Comparison of ENCODE assay signal across 8 mouse cellular contexts in the genomic region with DNA sequence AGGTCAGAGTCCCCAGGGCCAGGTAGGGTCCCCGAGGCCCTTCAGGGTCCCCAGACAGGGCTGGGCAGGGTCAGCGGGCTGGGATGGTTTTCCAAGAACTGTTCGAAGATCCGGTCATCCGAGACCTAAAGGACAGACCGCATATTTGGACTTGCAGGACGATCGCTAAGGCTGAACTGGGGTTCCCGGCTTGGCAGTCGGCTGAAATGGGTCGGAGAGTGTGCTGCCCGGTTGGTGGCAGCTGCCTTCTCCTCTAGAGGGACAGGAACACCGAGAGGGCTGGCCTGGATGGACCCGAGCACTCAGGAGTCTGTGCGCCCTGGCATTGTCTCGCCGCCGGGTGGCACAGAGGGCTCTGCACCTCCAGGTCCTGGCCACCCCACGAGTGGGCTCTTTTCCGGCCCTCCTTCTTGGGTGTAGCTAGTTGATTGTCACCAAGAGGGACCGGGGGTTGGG. TPM values are rescaled to one million over a fixed set of nuclear protein-coding genes. Genes with fewer than 3 reads are reported as not detected.
DNase-seq lines count a peak whose midpoint lies in the region; ATAC-seq and TF ChIP-seq lines count a peak whose summit lies in the region.

No protein-coding gene starts in this region.

- H3K27ac ChIP-seq in embryonic facial prominence, embryonic 11.5 days (replicated peaks; ENCODE audit: low read depth, low read length): peak overlapping the region; percentile 66; the same call in 1 of the 2 replicates
- peak overlapping the region; percentile 77 for H3K27ac ChIP-seq in kidney, adult 2 months (ENCODE audit: insufficient read depth, low read depth, low read length)
- H3K27ac ChIP-seq in midbrain, embryonic 16.5 days (ENCODE audit: low read length): peak overlapping the region; percentile 86

- WGBS in embryonic facial prominence, embryonic 11.5 days: under 1% methylated on average over 21 of the region's 21 CpGs
- WGBS in kidney, adult 2 months: under 1% methylated on average over 21 of the region's 21 CpGs
- 2% methylated on average over 21 of the region's 21 CpGs for WGBS in midbrain, embryonic 16.5 days

- H3K27me3 ChIP-seq in embryonic facial prominence, embryonic 11.5 days (ENCODE audit: control insufficient read depth, insufficient read depth, low read length): no peaks in the 10 kb centered on the region
- H3K27me3 ChIP-seq in kidney, adult 2 months (replicated peaks; ENCODE audit: control insufficient read depth, insufficient read depth, low read length): no peaks in the 10 kb centered on the region
- H3K27me3 ChIP-seq in midbrain, embryonic 16.5 days (ENCODE audit: control insufficient read depth, insufficient read depth, low read depth, low read length): no peaks in the 10 kb centered on the region

- peak; percentile 39 to 64 for DNase-seq in left cerebral cortex, adult 18-20 months (ENCODE audit: low spot score in 2 of 2)
- DNase-seq in left cerebral cortex, adult 11 months (ENCODE audit: low spot score): no peak
- peak; percentile 47 for DNase-seq in embryonic facial prominence, embryonic 11.5 days (ENCODE audit: low spot score)
- peak; percentile 64 for DNase-seq in heart, adult 8-10 months (ENCODE audit: low spot score)
- peak; percentile 77 for DNase-seq in kidney, adult 2 months
- DNase-seq in liver: peak; percentile 15
- DNase-seq in spleen, postnatal 36 days (ENCODE audit: low spot score in 2 of 2): peak; percentile 29 to 38

- H3K4me2 ChIP-seq in embryonic facial prominence, embryonic 11.5 days (ENCODE audit: low read depth, low read length): peak overlapping the region; percentile 94
- peak overlapping the region; percentile 96 for H3K4me2 ChIP-seq in midbrain, embryonic 16.5 days (ENCODE audit: low read length)

- no peaks in the 10 kb centered on the region for H3K4me1 ChIP-seq in embryonic facial prominence, embryonic 11.5 days (ENCODE audit: control insufficient read depth, insufficient read depth, low read length)
- peaks cover 12% of the 10 kb centered on the region; the same call in 1 of the 2 replicates for H3K4me1 ChIP-seq in kidney, adult 2 months (ENCODE audit: control insufficient read depth, insufficient read depth, low read length)
- peaks cover 38% of the 10 kb centered on the region for H3K4me1 ChIP-seq in midbrain, embryonic 16.5 days (ENCODE audit: control insufficient read depth, insufficient read depth, low read length)

- H3K4me3 ChIP-seq in embryonic facial prominence, embryonic 11.5 days (ENCODE audit: low read depth, low read length): peak overlapping the region; percentile 84
- H3K4me3 ChIP-seq in kidney, adult 2 months (ENCODE audit: insufficient read depth, low read depth, low read length): peak overlapping the region; percentile 80
- H3K4me3 ChIP-seq in midbrain, embryonic 16.5 days (ENCODE audit: low read depth, low read length): peak overlapping the region; percentile 50

- TF ChIP-seq POLR2A in kidney, adult 2 months (IDR thresholded peaks at IDR 0.05; ENCODE audit: low read depth, low read length): no peak

- peak overlapping the region; percentile 89 for H3K9ac ChIP-seq in embryonic facial prominence, embryonic 11.5 days (replicated peaks; ENCODE audit: low read length)
- H3K9ac ChIP-seq in midbrain, embryonic 16.5 days (ENCODE audit: low read depth, low read length): peak overlapping the region; percentile 88

- no peaks in the 10 kb centered on the region for H3K9me3 ChIP-seq in embryonic facial prominence, embryonic 11.5 days (replicated peaks; ENCODE audit: control insufficient read depth, low read length)
- no peaks in the 10 kb centered on the region for H3K9me3 ChIP-seq in midbrain, embryonic 16.5 days (replicated peaks; ENCODE audit: control insufficient read depth, low read length, poor library complexity, severe bottlenecking)

- peak; percentile 32; the same call in 1 of the 2 replicates for ATAC-seq in embryonic facial prominence, embryonic 11.5 days (replicated peaks; ENCODE audit: insufficient number of reproducible peaks, low FRiP score, low TSS enrichment, low read depth)
- ATAC-seq in midbrain, embryonic 16.5 days: peak; percentile 57

- no peak; the same call in 1 of the 2 replicates for TF ChIP-seq CTCF in kidney, adult 2 months (conservative IDR thresholded peaks at IDR 0.05; ENCODE audit: insufficient read depth, insufficient read length, low read depth, low read length)

- no peaks in the 10 kb centered on the region for H3K36me3 ChIP-seq in embryonic facial prominence, embryonic 11.5 days (replicated peaks; ENCODE audit: control insufficient read depth, insufficient read depth, low read depth, low read length)
- no peaks in the 10 kb centered on the region for H3K36me3 ChIP-seq in kidney, adult 2 months (ENCODE audit: control insufficient read depth, insufficient read depth, low read length)
- no peaks in the 10 kb centered on the region for H3K36me3 ChIP-seq in midbrain, embryonic 16.5 days (ENCODE audit: control insufficient read depth, insufficient read depth, low read length)

RNA-seq across cellular contexts. Expression of a gene that starts 0.7 kb away (rescaled TPM):
- 10 to 100 TPM; 28.3 to 29.1 TPM for total RNA-seq in left cerebral cortex, adult 18-20 months (2021)
- 19.8 and 20.5 TPM in 2 replicates for polyA plus RNA-seq in embryonic facial prominence, embryonic 11.5 days (2014; fragmentation: Nextera tagmentation; extraction: Ambion mirVana)
- 10 to 100 TPM; 16.3 to 21.5 (median 20.7) TPM for total RNA-seq in heart, adult 8-10 months (2022)
- polyA plus RNA-seq in kidney, adult 2 months (2012; rRNA removed): 17.2 and 19.7 TPM in 2 replicates
- polyA plus RNA-seq in midbrain, embryonic 16.5 days (2015; fragmentation: Nextera tagmentation; extraction: Ambion mirVana): 61.2 and 65.6 TPM in 2 replicates
